9 mouse cellular contexts compared by ENCODE assay signal in the genomic region with DNA sequence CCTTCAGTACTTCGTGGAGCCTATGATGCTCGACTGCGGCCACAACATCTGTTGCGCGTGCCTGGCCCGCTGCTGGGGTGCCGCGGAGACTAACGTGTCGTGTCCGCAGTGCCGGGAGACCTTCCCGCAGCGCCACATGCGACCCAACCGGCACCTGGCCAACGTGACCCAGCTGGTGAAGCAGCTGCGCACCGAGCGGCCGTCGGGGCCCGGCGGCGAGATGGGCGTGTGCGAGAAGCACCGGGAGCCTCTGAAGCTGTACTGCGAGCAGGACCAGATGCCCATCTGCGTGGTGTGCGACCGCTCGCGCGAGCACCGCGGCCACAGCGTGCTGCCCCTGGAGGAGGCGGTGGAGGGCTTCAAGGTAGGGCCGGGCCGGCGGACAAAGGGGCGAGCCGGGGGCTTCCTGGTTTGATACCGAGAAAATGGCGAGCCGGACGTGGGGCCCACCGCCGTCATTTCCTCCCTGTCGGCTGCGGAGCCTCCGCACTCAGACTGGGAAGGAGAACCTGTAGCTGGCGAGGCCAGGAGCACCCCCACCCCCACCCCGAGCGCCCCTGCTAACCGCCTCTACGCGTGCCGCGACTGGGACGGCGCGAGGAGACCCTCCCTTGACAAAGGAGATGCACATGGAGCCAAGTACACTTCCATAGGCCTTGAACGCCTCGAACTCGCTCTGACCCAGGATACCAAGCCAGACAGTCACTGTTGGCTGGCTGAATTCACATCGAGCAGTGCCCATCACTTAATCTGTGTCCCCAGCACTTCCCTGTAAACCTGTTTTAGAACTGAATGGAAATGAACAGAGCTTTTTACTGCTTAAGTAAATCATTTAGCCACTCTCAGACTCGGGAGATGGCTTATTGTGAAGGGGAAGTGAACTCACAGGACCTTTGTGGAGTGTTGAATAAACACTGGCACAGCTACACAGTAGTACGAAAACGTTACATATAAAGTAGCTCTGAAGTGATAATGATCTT. TPM values are rescaled to one million over a fixed set of nuclear protein-coding genes. Genes with fewer than 3 reads are reported as not detected.
DNase-seq lines count a peak whose midpoint lies in the region; ATAC-seq and TF ChIP-seq lines count a peak whose summit lies in the region.
"Had no signal": no experiment of that assay in that cellular context is flagged by ENCODE, and none has a peak within 500 bp of the region (broad histone marks: within the 10 kb centered on the region; RNA-seq: fewer than 3 reads in every experiment).

No protein-coding gene starts in this region.

- peak overlapping the region; percentile 48 to 86 for H3K4me3 ChIP-seq in MEL (ENCODE audit: control insufficient read depth in 1 of 2, insufficient read depth in 1 of 2, low read depth in 2 of 2, low read length in 2 of 2)
- peak overlapping the region; percentile 94 for H3K4me3 ChIP-seq in gastrocnemius, adult 2 months
- H3K4me3 ChIP-seq in liver, embryonic 16.5 days (ENCODE audit: low read depth, low read length) = peak overlapping the region; percentile 85

- H3K4me1 ChIP-seq in MEL (ENCODE audit: control insufficient read depth in 1 of 2, insufficient read depth in 2 of 2, low read length in 2 of 2) = peaks cover 13 to 29% of the 10 kb centered on the region in 2 experiments
- H3K4me1 ChIP-seq in liver, embryonic 16.5 days (ENCODE audit: control insufficient read depth, low read depth, low read length) = peaks cover 28% of the 10 kb centered on the region

- TF ChIP-seq RAD21 in MEL (IDR thresholded peaks at IDR 0.05; ENCODE audit: low read depth, low read length) = no peak

- H3K27me3 ChIP-seq in MEL (ENCODE audit: control insufficient read depth in 1 of 2, insufficient read depth in 2 of 2, low read length in 2 of 2) = no peaks in the 10 kb centered on the region
- H3K27me3 ChIP-seq in liver, embryonic 16.5 days (ENCODE audit: control insufficient read depth, insufficient read depth, low read depth, low read length) = no peaks in the 10 kb centered on the region

- peak overlapping the region; percentile 90 for H3K9ac ChIP-seq in MEL (ENCODE audit: control insufficient read depth, low read depth, low read length, poor library complexity, severe bottlenecking)
- peak overlapping the region; percentile 89 for H3K9ac ChIP-seq in liver, embryonic 16.5 days (ENCODE audit: low read depth, low read length)

- DNase-seq in 3T3-L1 (ENCODE audit: low read depth, low spot score) = peak; percentile 48
- DNase-seq in MEL (ENCODE audit: low read depth, low spot score) = peak; percentile 81
- DNase-seq in cerebellum, postnatal 10 days = peak; percentile 84
- DNase-seq in gastrocnemius, adult 2 months = peak; percentile 84
- DNase-seq in neural tube, embryonic 10.5 days (ENCODE audit: extremely low spot score, low spot score) = peak; percentile 80
- DNase-seq in thymus, adult 18-20 months = peak; percentile 73 to 80

- under 1% methylated on average over 70 of the region's 71 CpGs for WGBS in liver, embryonic 16.5 days (ENCODE audit: insufficient replicate concordance)

- TF ChIP-seq POLR2A in MEL (IDR thresholded peaks at IDR 0.05; ENCODE audit: control insufficient read depth in 1 of 2, insufficient read depth in 1 of 2, low read depth in 1 of 2, low read length in 2 of 2, poor library complexity in 1 of 2) = peak in 1 of 2 experiments; percentile 33; a peak in 2 of 4 replicates

- peaks cover 53% of the 10 kb centered on the region for H3K79me2 ChIP-seq in MEL (ENCODE audit: control insufficient read depth, insufficient read depth, low read length, poor library complexity)

- peak overlapping the region; percentile 93 for H3K4me2 ChIP-seq in liver, embryonic 16.5 days (ENCODE audit: low read depth, low read length)

- no peak for TF ChIP-seq EP300 in MEL (IDR thresholded peaks at IDR 0.05; ENCODE audit: low read depth in 1 of 2, low read length in 2 of 2)

- peaks cover 30 to 52% of the 10 kb centered on the region in 2 experiments for H3K36me3 ChIP-seq in MEL (ENCODE audit: control insufficient read depth in 1 of 2, insufficient read depth in 2 of 2, low read length in 2 of 2)
- peaks cover 25% of the 10 kb centered on the region for H3K36me3 ChIP-seq in liver, embryonic 16.5 days (ENCODE audit: control insufficient read depth, insufficient read depth)

- no peaks in the 10 kb centered on the region for H3K9me3 ChIP-seq in MEL (replicated peaks; ENCODE audit: insufficient read depth, low read length)
- no peaks in the 10 kb centered on the region for H3K9me3 ChIP-seq in liver, embryonic 16.5 days (replicated peaks; ENCODE audit: control insufficient read depth, low read length)

- no peak for TF ChIP-seq CTCF in MEL (IDR thresholded peaks at IDR 0.05 in 2 of 3, conservative IDR thresholded peaks at IDR 0.05 in 1 of 3; ENCODE audit: control insufficient read depth in 1 of 3, insufficient read depth in 1 of 3, low read depth in 2 of 3, low read length in 3 of 3, poor library complexity in 1 of 3, severe bottlenecking in 1 of 3)
- TF ChIP-seq CTCF in gastrocnemius, adult 2 months (IDR thresholded peaks at IDR 0.05) = no peak

- intact Hi-C loops in gastrocnemius, adult 2 months (cut with DNase I) = no loop called here

- ATAC-seq in inflammation-experienced regulatory T-cells, adult 6 months = peak; percentile 44
- ATAC-seq in liver, embryonic 16.5 days (ENCODE audit: low read depth) = peak; percentile 59

- peak overlapping the region; percentile 97 for H3K27ac ChIP-seq in MEL (ENCODE audit: control insufficient read depth, low read depth, low read length)
- peak overlapping the region; percentile 96 for H3K27ac ChIP-seq in gastrocnemius, adult 2 months
- H3K27ac ChIP-seq in liver, embryonic 16.5 days (ENCODE audit: low read length) = peak overlapping the region; percentile 96

TF ChIP-seq in MEL, 35 proteins besides CTCF, POLR2A, EP300 and RAD21:
- no peak for TF ChIP-seq MYC (IDR thresholded peaks at IDR 0.05; ENCODE audit: low read depth, low read length)
- 0 out of 2 replicates have a peak, but pooled peaks have one; percentile 66 for TF ChIP-seq POLR2AphosphoS5 (IDR thresholded peaks at IDR 0.05; ENCODE audit: borderline replicate concordance, low read depth, low read length)
- TF ChIP-seq JUND (IDR thresholded peaks at IDR 0.05; ENCODE audit: low read depth, low read length) = no peak
- no peak for TF ChIP-seq BHLHE40 (IDR thresholded peaks at IDR 0.05; ENCODE audit: borderline replicate concordance, low read depth, low read length)
- no peak for TF ChIP-seq ETS1 (IDR thresholded peaks at IDR 0.05; ENCODE audit: low read depth, low read length)
- TF ChIP-seq ZMIZ1 (IDR thresholded peaks at IDR 0.05; ENCODE audit: low read depth, low read length) = no peak
- TF ChIP-seq NELFE (IDR thresholded peaks at IDR 0.05; ENCODE audit: low read depth, low read length) = no peak
- TF ChIP-seq NRF1 (IDR thresholded peaks at IDR 0.05; ENCODE audit: insufficient read depth, low read depth, low read length, poor library complexity, severe bottlenecking) = no peak
- TF ChIP-seq CHD2 (IDR thresholded peaks at IDR 0.05; ENCODE audit: low read length) = no peak
- TF ChIP-seq SIN3A (IDR thresholded peaks at IDR 0.05; ENCODE audit: low read length) = no peak
- 0 out of 2 replicates have a peak, but pooled peaks have one; percentile 24 for TF ChIP-seq UBTF (IDR thresholded peaks at IDR 0.05; ENCODE audit: borderline replicate concordance, insufficient read depth, low read depth, low read length)

RNA-seq across cellular contexts. Expression of a gene that starts 1.6 kb away (rescaled TPM):
- 257 and 258 TPM in 2 replicates for total RNA-seq in MEL (2012; rRNA removed)
- 100 to 1,000 TPM; 311 to 339 TPM for polyA plus RNA-seq in MEL (2012; ENCODE audit: insufficient read depth in 1 of 2, insufficient read length in 2 of 2, low read depth in 1 of 2, low replicate concordance in 2 of 2, missing spikeins in 1 of 2)
- 10 to 100 TPM; 23.8 to 26.4 TPM for total RNA-seq in gastrocnemius, adult 2 months (2021)
- polyA plus RNA-seq in inflammation-experienced regulatory T-cells, adult 6 months (2017; shearing (Covaris generic)) = 10 to 100 TPM; 16.0 to 17.3 (median 16.3) TPM
- 41.3 and 42.7 TPM in 2 replicates for polyA plus RNA-seq in liver, embryonic 16.5 days (2015; fragmentation: Nextera tagmentation; extraction: Ambion mirVana)

RNA-seq across cellular contexts. Expression of a gene that starts 35.2 kb away (rescaled TPM):
- total RNA-seq in MEL (2012; rRNA removed) = not detected in 2 replicates
- polyA plus RNA-seq in MEL (2012; ENCODE audit: insufficient read depth in 1 of 2, insufficient read length in 2 of 2, low read depth in 1 of 2, low replicate concordance in 2 of 2, missing spikeins in 1 of 2) = not detected
- total RNA-seq in gastrocnemius, adult 2 months (2021) = not detected
- not detected for polyA plus RNA-seq in inflammation-experienced regulatory T-cells, adult 6 months (2017; shearing (Covaris generic))
- polyA plus RNA-seq in liver, embryonic 16.5 days (2015; fragmentation: Nextera tagmentation; extraction: Ambion mirVana) = not detected in 2 replicates
- polyA plus RNA-seq: frontal cortex, adult 2 months had no signal

RNA-seq across cellular contexts. Expression of a gene that starts 51.4 kb away (rescaled TPM):
- total RNA-seq in MEL (2012; rRNA removed) = not detected in 2 replicates
- not detected for polyA plus RNA-seq in MEL (2012; ENCODE audit: insufficient read depth in 1 of 2, insufficient read length in 2 of 2, low read depth in 1 of 2, low replicate concordance in 2 of 2, missing spikeins in 1 of 2)
- total RNA-seq in gastrocnemius, adult 2 months (2021) = not detected
- not detected for polyA plus RNA-seq in inflammation-experienced regulatory T-cells, adult 6 months (2017; shearing (Covaris generic))
- polyA plus RNA-seq in liver, embryonic 16.5 days (2015; fragmentation: Nextera tagmentation; extraction: Ambion mirVana) = not detected in 2 replicates
- polyA plus RNA-seq: frontal cortex, adult 2 months had no signal

Comparison
In these comparisons a context has a peak if more than half of its experiments do, and no peak if none do; other contexts are left out.
1. Peak in every context shown above with its lines: DNase-seq, ATAC-seq, H3K4me3 ChIP-seq and H3K27ac ChIP-seq.